Mouse (Mus musculus): Measurements from ENCODE around the gene Oas1g. TPM values are rescaled to one million over a fixed set of nuclear protein-coding genes. Genes with fewer than 3 reads are reported as not detected.
"Not testable (repeated sequence)": the region's sequence is repeated elsewhere in the genome, so short reads cannot be mapped to it uniquely, and the experiment has no call there.

The Oas1g gene
- polyA plus RNA-seq, 1 experiment from 2014 or later, result not detected

GRCm38 (mm10) chr5:120893866-120894265, 6.5 kb upstream of the Oas1g start:
- 92% methylated on average over 4 of the region's 4 CpGs for WGBS
- not testable (repeated sequence) for DNase-seq (ENCODE audit: low spot score); H3K27ac ChIP-seq (ENCODE audit: low read depth, low read length); H3K4me2 ChIP-seq (ENCODE audit: low read length); H3K27me3 ChIP-seq (replicated peaks; ENCODE audit: control insufficient read depth, insufficient read depth, low read length); H3K9ac ChIP-seq (ENCODE audit: low read length); H3K4me3 ChIP-seq (ENCODE audit: low read depth, low read length); H3K36me3 ChIP-seq (ENCODE audit: control insufficient read depth, insufficient read depth, low read length); H3K9me3 ChIP-seq (replicated peaks; ENCODE audit: control insufficient read depth, low read length); H3K4me1 ChIP-seq (ENCODE audit: control insufficient read depth, insufficient read depth, low read length); ATAC-seq

- no peak for DNase-seq (ENCODE audit: low spot score)
- Histone ChIP-seq H3K9me3 (replicated peaks; ENCODE audit: control insufficient read depth, low read length) (no peaks in the 10 kb centered on the region), H3K4me3 (ENCODE audit: low read depth, low read length) (no peak overlapping the region), H3K36me3 (ENCODE audit: control insufficient read depth, insufficient read depth, low read length) (no peaks in the 10 kb centered on the region), H3K27ac (ENCODE audit: low read depth, low read length) (no peak overlapping the region), H3K4me1 (ENCODE audit: control insufficient read depth, insufficient read depth, low read length) (no peaks in the 10 kb centered on the region), H3K4me2 (ENCODE audit: low read length) (no peak overlapping the region), H3K9ac (ENCODE audit: low read length) (no peak overlapping the region), H3K27me3 (replicated peaks; ENCODE audit: control insufficient read depth, insufficient read depth, low read length) (no peaks in the 10 kb centered on the region)
- ATAC-seq, result no peak
- 78% methylated on average over 2 of the region's 2 CpGs for WGBS
Measured at GRCm38 (mm10) chr5:120892243-120892660, 4.8 kb upstream of the Oas1g start.

- not testable (repeated sequence) for H3K27me3 ChIP-seq (replicated peaks; ENCODE audit: control insufficient read depth, insufficient read depth, low read length); H3K36me3 ChIP-seq (ENCODE audit: control insufficient read depth, insufficient read depth, low read length); H3K4me2 ChIP-seq (ENCODE audit: low read length); H3K9ac ChIP-seq (ENCODE audit: low read length); H3K9me3 ChIP-seq (replicated peaks; ENCODE audit: control insufficient read depth, low read length); ATAC-seq; H3K4me3 ChIP-seq (ENCODE audit: low read depth, low read length); DNase-seq (ENCODE audit: low spot score); H3K4me1 ChIP-seq (ENCODE audit: control insufficient read depth, insufficient read depth, low read length); H3K27ac ChIP-seq (ENCODE audit: low read depth, low read length)
- 78% methylated on average over 2 of the region's 2 CpGs for WGBS
Measured at GRCm38 (mm10) chr5:120891566-120892242, 4.3 kb upstream of the Oas1g start.

- no peak overlapping the region for H3K9ac ChIP-seq (ENCODE audit: low read length)
- H3K27me3 ChIP-seq (replicated peaks; ENCODE audit: control insufficient read depth, insufficient read depth, low read length), result no peaks in the 10 kb centered on the region
- 61% methylated on average over 3 of the region's 3 CpGs for WGBS
- ATAC-seq (no peak), DNase-seq (ENCODE audit: low spot score) (no peak)
- H3K4me3 ChIP-seq (ENCODE audit: low read depth, low read length), result no peak overlapping the region
- no peak overlapping the region for H3K4me2 ChIP-seq (ENCODE audit: low read length)
- no peaks in the 10 kb centered on the region for H3K4me1 ChIP-seq (ENCODE audit: control insufficient read depth, insufficient read depth, low read length)
- H3K9me3 ChIP-seq (replicated peaks; ENCODE audit: control insufficient read depth, low read length), result no peaks in the 10 kb centered on the region
- no peak overlapping the region for H3K27ac ChIP-seq (ENCODE audit: low read depth, low read length)
- no peaks in the 10 kb centered on the region for H3K36me3 ChIP-seq (ENCODE audit: control insufficient read depth, insufficient read depth, low read length)
Measured at GRCm38 (mm10) chr5:120890991-120891390, 3.6 kb upstream of the Oas1g start.

- no peak overlapping the region for H3K4me3 ChIP-seq (ENCODE audit: low read depth, low read length)
- DNase-seq (ENCODE audit: low spot score) (no peak), ATAC-seq (no peak)
- H3K27me3 ChIP-seq (replicated peaks; ENCODE audit: control insufficient read depth, insufficient read depth, low read length), result no peaks in the 10 kb centered on the region
- no peaks in the 10 kb centered on the region for H3K4me1 ChIP-seq (ENCODE audit: control insufficient read depth, insufficient read depth, low read length)
- H3K9ac ChIP-seq (ENCODE audit: low read length), result no peak overlapping the region
- H3K4me2 ChIP-seq (ENCODE audit: low read length), result no peak overlapping the region
- 88% methylated on average over 2 of the region's 2 CpGs for WGBS
- no peaks in the 10 kb centered on the region for H3K36me3 ChIP-seq (ENCODE audit: control insufficient read depth, insufficient read depth, low read length)
- H3K9me3 ChIP-seq (replicated peaks; ENCODE audit: control insufficient read depth, low read length), result no peaks in the 10 kb centered on the region
- no peak overlapping the region for H3K27ac ChIP-seq (ENCODE audit: low read depth, low read length)
Measured at GRCm38 (mm10) chr5:120890026-120890425, 2.6 kb upstream of the Oas1g start.

- not testable (repeated sequence) for H3K4me2 ChIP-seq (ENCODE audit: low read length); H3K9ac ChIP-seq (ENCODE audit: low read length); H3K36me3 ChIP-seq (ENCODE audit: control insufficient read depth, insufficient read depth, low read length); H3K4me1 ChIP-seq (ENCODE audit: control insufficient read depth, insufficient read depth, low read length); ATAC-seq; H3K27me3 ChIP-seq (replicated peaks; ENCODE audit: control insufficient read depth, insufficient read depth, low read length); DNase-seq (ENCODE audit: low spot score); H3K4me3 ChIP-seq (ENCODE audit: low read depth, low read length); H3K9me3 ChIP-seq (replicated peaks; ENCODE audit: control insufficient read depth, low read length); H3K27ac ChIP-seq (ENCODE audit: low read depth, low read length)
- WGBS, result 48% methylated on average over 4 of the region's 4 CpGs
Measured at GRCm38 (mm10) chr5:120888294-120888815, 942 bp upstream of the Oas1g start.

GRCm38 (mm10) chr5:120887831-120888230, 418 bp upstream of the Oas1g start:
- H3K4me1 ChIP-seq (ENCODE audit: control insufficient read depth, insufficient read depth, low read length), result no peaks in the 10 kb centered on the region
- H3K27me3 ChIP-seq (replicated peaks; ENCODE audit: control insufficient read depth, insufficient read depth, low read length), result no peaks in the 10 kb centered on the region
- no peak overlapping the region for H3K4me3 ChIP-seq (ENCODE audit: low read depth, low read length)
- ATAC-seq (no peak), DNase-seq (ENCODE audit: low spot score) (no peak)
- no peak overlapping the region for H3K4me2 ChIP-seq (ENCODE audit: low read length)
- H3K27ac ChIP-seq (ENCODE audit: low read depth, low read length), result no peak overlapping the region
- H3K9me3 ChIP-seq (replicated peaks; ENCODE audit: control insufficient read depth, low read length), result no peaks in the 10 kb centered on the region
- no peak overlapping the region for H3K9ac ChIP-seq (ENCODE audit: low read length)
- WGBS, result 62% methylated on average over 6 of the region's 6 CpGs
- no peaks in the 10 kb centered on the region for H3K36me3 ChIP-seq (ENCODE audit: control insufficient read depth, insufficient read depth, low read length)

- not testable (repeated sequence) for DNase-seq (ENCODE audit: low spot score); H3K9me3 ChIP-seq (replicated peaks; ENCODE audit: control insufficient read depth, low read length); H3K27me3 ChIP-seq (replicated peaks; ENCODE audit: control insufficient read depth, insufficient read depth, low read length); H3K36me3 ChIP-seq (ENCODE audit: control insufficient read depth, insufficient read depth, low read length); H3K27ac ChIP-seq (ENCODE audit: low read depth, low read length); ATAC-seq; H3K9ac ChIP-seq (ENCODE audit: low read length); H3K4me1 ChIP-seq (ENCODE audit: control insufficient read depth, insufficient read depth, low read length); H3K4me3 ChIP-seq (ENCODE audit: low read depth, low read length); H3K4me2 ChIP-seq (ENCODE audit: low read length)
- 93% methylated on average over 6 of the region's 6 CpGs for WGBS
Measured at GRCm38 (mm10) chr5:120881681-120882080, 5.7 kb downstream of the Oas1g start.

GRCm38 (mm10) chr5:120878803-120879202, 8.6 kb downstream of the Oas1g start:
- not testable (repeated sequence) for H3K36me3 ChIP-seq (ENCODE audit: control insufficient read depth, insufficient read depth, low read length)

More at GRCm38 (mm10) chr5:120878803-120879202, 8.6 kb downstream of the Oas1g start:
- H3K4me2 ChIP-seq (ENCODE audit: low read length); H3K4me3 ChIP-seq (ENCODE audit: low read depth, low read length); H3K9ac ChIP-seq (ENCODE audit: low read length); H3K9me3 ChIP-seq (replicated peaks; ENCODE audit: control insufficient read depth, low read length); DNase-seq (ENCODE audit: low spot score); H3K27ac ChIP-seq (ENCODE audit: low read depth, low read length); H3K27me3 ChIP-seq (replicated peaks; ENCODE audit: control insufficient read depth, insufficient read depth, low read length); H3K4me1 ChIP-seq (ENCODE audit: control insufficient read depth, insufficient read depth, low read length); ATAC-seq: not testable (repeated sequence)
- 74% methylated on average over 2 of the region's 2 CpGs for WGBS
